Mouse (Mus musculus): Measurements from ENCODE around the gene Arhgap32. TPM values are rescaled to one million over a fixed set of nuclear protein-coding genes. Genes with fewer than 3 reads are reported as not detected.

The Arhgap32 gene
- polyA plus RNA-seq, 1 experiment from 2014 or later: 12.0 TPM

- Histone ChIP-seq H3K9ac (replicated peaks; ENCODE audit: low read depth, low read length) (no peak overlapping the region), H3K27me3 (replicated peaks; ENCODE audit: control insufficient read depth, insufficient read depth, low read length) (no peaks in the 10 kb centered on the region), H3K27ac (ENCODE audit: low read length) (no peak overlapping the region), H3K4me3 (replicated peaks; ENCODE audit: low read length) (no peak overlapping the region), H3K4me1 (replicated peaks; ENCODE audit: control insufficient read depth, insufficient read depth, low read length) (no peaks in the 10 kb centered on the region), H3K36me3 (ENCODE audit: control insufficient read depth, insufficient read depth) (no peaks in the 10 kb centered on the region; the same call in 1 of the 2 replicates), H3K9me3 (ENCODE audit: control insufficient read depth, low read length) (no peaks in the 10 kb centered on the region), H3K4me2 (ENCODE audit: low read length) (no peak overlapping the region)
- ATAC-seq: no peak
- 87% methylated on average over 5 of the region's 5 CpGs for WGBS
Measured at GRCm38 (mm10) chr9:32168546-32169137, 52.7 kb downstream of the Arhgap32 start.

- Histone ChIP-seq H3K9me3 (ENCODE audit: control insufficient read depth, low read length) (no peaks in the 10 kb centered on the region), H3K4me1 (replicated peaks; ENCODE audit: control insufficient read depth, insufficient read depth, low read length) (no peaks in the 10 kb centered on the region), H3K4me2 (ENCODE audit: low read length) (no peak overlapping the region), H3K4me3 (replicated peaks; ENCODE audit: low read length) (no peak overlapping the region), H3K36me3 (ENCODE audit: control insufficient read depth, insufficient read depth) (no peaks in the 10 kb centered on the region; the same call in 1 of the 2 replicates), H3K27me3 (replicated peaks; ENCODE audit: control insufficient read depth, insufficient read depth, low read length) (no peaks in the 10 kb centered on the region), H3K9ac (replicated peaks; ENCODE audit: low read depth, low read length) (no peak overlapping the region), H3K27ac (ENCODE audit: low read length) (no peak overlapping the region)
- ATAC-seq: no peak
- 90% methylated on average over 8 of the region's 8 CpGs for WGBS
Measured at GRCm38 (mm10) chr9:32170713-32171112, 54.8 kb downstream of the Arhgap32 start.

GRCm38 (mm10) chr9:32176612-32177011, 60.7 kb downstream of the Arhgap32 start:
- Histone ChIP-seq H3K4me2 (ENCODE audit: low read length) (no peak overlapping the region), H3K9ac (replicated peaks; ENCODE audit: low read depth, low read length) (no peak overlapping the region), H3K4me3 (replicated peaks; ENCODE audit: low read length) (no peak overlapping the region), H3K9me3 (ENCODE audit: control insufficient read depth, low read length) (no peaks in the 10 kb centered on the region), H3K27me3 (replicated peaks; ENCODE audit: control insufficient read depth, insufficient read depth, low read length) (no peaks in the 10 kb centered on the region), H3K27ac (ENCODE audit: low read length) (no peak overlapping the region), H3K36me3 (ENCODE audit: control insufficient read depth, insufficient read depth) (no peaks in the 10 kb centered on the region), H3K4me1 (replicated peaks; ENCODE audit: control insufficient read depth, insufficient read depth, low read length) (peaks cover 9% of the 10 kb centered on the region)
- WGBS: 35% methylated on average over 4 of the region's 4 CpGs
- ATAC-seq: no peak

GRCm38 (mm10) chr9:32181170-32181569, 65.2 kb downstream of the Arhgap32 start:
- Histone ChIP-seq H3K4me2 (ENCODE audit: low read length) (no peak overlapping the region), H3K27me3 (replicated peaks; ENCODE audit: control insufficient read depth, insufficient read depth, low read length) (no peaks in the 10 kb centered on the region), H3K36me3 (ENCODE audit: control insufficient read depth, insufficient read depth) (peaks cover 3% of the 10 kb centered on the region; the same call in 1 of the 2 replicates), H3K9ac (replicated peaks; ENCODE audit: low read depth, low read length) (no peak overlapping the region), H3K27ac (ENCODE audit: low read length) (no peak overlapping the region), H3K9me3 (ENCODE audit: control insufficient read depth, low read length) (no peaks in the 10 kb centered on the region), H3K4me1 (replicated peaks; ENCODE audit: control insufficient read depth, insufficient read depth, low read length) (peaks cover 9% of the 10 kb centered on the region), H3K4me3 (replicated peaks; ENCODE audit: low read length) (no peak overlapping the region)
- ATAC-seq: no peak
- 86% methylated on average over 2 of the region's 2 CpGs for WGBS

GRCm38 (mm10) chr9:32186489-32186888, 70.6 kb downstream of the Arhgap32 start:
- ATAC-seq: no peak
- Histone ChIP-seq H3K27ac (ENCODE audit: low read length) (no peak overlapping the region), H3K4me3 (replicated peaks; ENCODE audit: low read length) (no peak overlapping the region), H3K4me1 (replicated peaks; ENCODE audit: control insufficient read depth, insufficient read depth, low read length) (no peaks in the 10 kb centered on the region), H3K9me3 (ENCODE audit: control insufficient read depth, low read length) (no peaks in the 10 kb centered on the region), H3K4me2 (ENCODE audit: low read length) (no peak overlapping the region), H3K9ac (replicated peaks; ENCODE audit: low read depth, low read length) (no peak overlapping the region), H3K27me3 (replicated peaks; ENCODE audit: control insufficient read depth, insufficient read depth, low read length) (no peaks in the 10 kb centered on the region), H3K36me3 (ENCODE audit: control insufficient read depth, insufficient read depth) (peaks cover 10% of the 10 kb centered on the region; the same call in 1 of the 2 replicates)
- 94% methylated on average over 2 of the region's 2 CpGs for WGBS

GRCm38 (mm10) chr9:32192295-32193073, 76.5 kb downstream of the Arhgap32 start:
- H3K9me3 ChIP-seq (ENCODE audit: control insufficient read depth, low read length): no peaks in the 10 kb centered on the region
- no peak for ATAC-seq
- no peak overlapping the region for H3K4me3 ChIP-seq (replicated peaks; ENCODE audit: low read length)
- H3K9ac ChIP-seq (replicated peaks; ENCODE audit: low read depth, low read length): no peak overlapping the region
- no peak overlapping the region for H3K4me2 ChIP-seq (ENCODE audit: low read length)
- peaks cover 7% of the 10 kb centered on the region; the same call in 1 of the 2 replicates for H3K36me3 ChIP-seq (ENCODE audit: control insufficient read depth, insufficient read depth)
- H3K27me3 ChIP-seq (replicated peaks; ENCODE audit: control insufficient read depth, insufficient read depth, low read length): no peaks in the 10 kb centered on the region
- H3K4me1 ChIP-seq (replicated peaks; ENCODE audit: control insufficient read depth, insufficient read depth, low read length): no peaks in the 10 kb centered on the region
- WGBS: 9% methylated on average over 5 of the region's 5 CpGs
- H3K27ac ChIP-seq (ENCODE audit: low read length): no peak overlapping the region

- Histone ChIP-seq H3K4me3 (replicated peaks; ENCODE audit: low read length) (no peak overlapping the region), H3K27me3 (replicated peaks; ENCODE audit: control insufficient read depth, insufficient read depth, low read length) (no peaks in the 10 kb centered on the region), H3K36me3 (ENCODE audit: control insufficient read depth, insufficient read depth) (no peaks in the 10 kb centered on the region), H3K27ac (ENCODE audit: low read length) (no peak overlapping the region), H3K9ac (replicated peaks; ENCODE audit: low read depth, low read length) (no peak overlapping the region), H3K4me2 (ENCODE audit: low read length) (no peak overlapping the region), H3K9me3 (ENCODE audit: control insufficient read depth, low read length) (no peaks in the 10 kb centered on the region), H3K4me1 (replicated peaks; ENCODE audit: control insufficient read depth, insufficient read depth, low read length) (no peaks in the 10 kb centered on the region; the same call in 1 of the 2 replicates)
- 56% methylated on average over 7 of the region's 7 CpGs for whole genome bisulfite sequencing
- no peak for ATAC-seq
Measured at GRCm38 (mm10) chr9:32204450-32204990, 88.6 kb downstream of the Arhgap32 start.

- H3K9me3 ChIP-seq (ENCODE audit: control insufficient read depth, low read length): no peaks in the 10 kb centered on the region
- H3K27ac ChIP-seq (ENCODE audit: low read length): no peak overlapping the region
- no peaks in the 10 kb centered on the region for H3K27me3 ChIP-seq (replicated peaks; ENCODE audit: control insufficient read depth, insufficient read depth, low read length)
- 83% methylated on average over 8 of the region's 8 CpGs for WGBS
- no peaks in the 10 kb centered on the region; the same call in 1 of the 2 replicates for H3K36me3 ChIP-seq (ENCODE audit: control insufficient read depth, insufficient read depth)
- H3K4me3 ChIP-seq (replicated peaks; ENCODE audit: low read length): no peak overlapping the region
- no peak for ATAC-seq
- H3K9ac ChIP-seq (replicated peaks; ENCODE audit: low read depth, low read length): no peak overlapping the region
- no peaks in the 10 kb centered on the region; the same call in 1 of the 2 replicates for H3K4me1 ChIP-seq (replicated peaks; ENCODE audit: control insufficient read depth, insufficient read depth, low read length)
- H3K4me2 ChIP-seq (ENCODE audit: low read length): no peak overlapping the region
Measured at GRCm38 (mm10) chr9:32207133-32207532, 91.2 kb downstream of the Arhgap32 start.

- 62% methylated on average over 5 of the region's 5 CpGs for WGBS
- Histone ChIP-seq H3K9ac (replicated peaks; ENCODE audit: low read depth, low read length) (no peak overlapping the region), H3K4me3 (replicated peaks; ENCODE audit: low read length) (no peak overlapping the region), H3K9me3 (ENCODE audit: control insufficient read depth, low read length) (no peaks in the 10 kb centered on the region), H3K27me3 (replicated peaks; ENCODE audit: control insufficient read depth, insufficient read depth, low read length) (no peaks in the 10 kb centered on the region), H3K4me2 (ENCODE audit: low read length) (no peak overlapping the region), H3K27ac (ENCODE audit: low read length) (no peak overlapping the region), H3K36me3 (ENCODE audit: control insufficient read depth, insufficient read depth) (no peaks in the 10 kb centered on the region; the same call in 1 of the 2 replicates), H3K4me1 (replicated peaks; ENCODE audit: control insufficient read depth, insufficient read depth, low read length) (no peaks in the 10 kb centered on the region; the same call in 1 of the 2 replicates)
- ATAC-seq: no peak
Measured at GRCm38 (mm10) chr9:32208071-32208470, 92.1 kb downstream of the Arhgap32 start.
